Mouse (Mus musculus): ENCODE measurements at regions not wholly inside any gene's neighbourhood (a gene's known extent, or its start where the extent isn't known, plus 50 kb on each side); places are given as distances from the start of the nearest gene placed in this dataset.

- DNase-seq (ENCODE audit: low spot score in 2 of 2): no peak
Observed at GRCm38 (mm10) chr5:116789859-116790258, 198.2 kb upstream of the Srrm4 start.

- no peak for DNase-seq (ENCODE audit: low spot score in 2 of 2)
Observed at GRCm38 (mm10) chr5:116776450-116776849, 184.8 kb upstream of the Srrm4 start.

- DNase-seq (ENCODE audit: low spot score in 2 of 2): no peak
Observed at GRCm38 (mm10) chr5:116766261-116766660, 174.6 kb upstream of the Srrm4 start.

- DNase-seq (ENCODE audit: low spot score in 2 of 2): no peak
Observed at GRCm38 (mm10) chr5:116761323-116761722, 169.7 kb upstream of the Srrm4 start.

GRCm38 (mm10) chr5:116758687-116759086 is 167.1 kb upstream of the Srrm4 start:
- peak in 1 of 2 experiments; percentile 7 for DNase-seq (ENCODE audit: low spot score in 2 of 2)

GRCm38 (mm10) chr5:116752941-116753340 is 161.3 kb upstream of the Srrm4 start:
- DNase-seq (ENCODE audit: low spot score in 2 of 2): no peak

- DNase-seq (ENCODE audit: low spot score in 2 of 2): no peak
Observed at GRCm38 (mm10) chr5:116752096-116752495, 160.5 kb upstream of the Srrm4 start.

GRCm38 (mm10) chr5:116745776-116746175 is 154.2 kb upstream of the Srrm4 start:
- DNase-seq (ENCODE audit: low spot score in 2 of 2): no peak

GRCm38 (mm10) chr5:116744389-116744788 is 152.8 kb upstream of the Srrm4 start:
- DNase-seq (ENCODE audit: low spot score in 2 of 2): no peak

GRCm38 (mm10) chr5:116735622-116736021 is 144.0 kb upstream of the Srrm4 start:
- DNase-seq (ENCODE audit: low spot score in 2 of 2): no peak

GRCm38 (mm10) chr5:116731509-116731908 is 139.9 kb upstream of the Srrm4 start:
- DNase-seq (ENCODE audit: low spot score in 2 of 2): no peak

GRCm38 (mm10) chr5:116719200-116719599 is 127.6 kb upstream of the Srrm4 start:
- DNase-seq (ENCODE audit: low spot score in 2 of 2): no peak

GRCm38 (mm10) chr5:116714256-116714655 is 122.6 kb upstream of the Srrm4 start:
- no peak for DNase-seq (ENCODE audit: low spot score in 2 of 2)

- no peak for DNase-seq (ENCODE audit: low spot score in 2 of 2)
Observed at GRCm38 (mm10) chr5:116712056-116712455, 120.4 kb upstream of the Srrm4 start.

GRCm38 (mm10) chr5:116708505-116708904 is 116.9 kb upstream of the Srrm4 start:
- no peak for DNase-seq (ENCODE audit: low spot score in 2 of 2)

- no peak for DNase-seq (ENCODE audit: low spot score in 2 of 2)
Observed at GRCm38 (mm10) chr5:116662466-116662865, 70.8 kb upstream of the Srrm4 start.

GRCm38 (mm10) chr5:116661851-116662250 is 70.2 kb upstream of the Srrm4 start:
- no peak for DNase-seq (ENCODE audit: low spot score in 2 of 2)

GRCm38 (mm10) chr5:116654486-116655420 is 63.1 kb upstream of the Srrm4 start:
- DNase-seq (ENCODE audit: low spot score in 2 of 2): no peak
